Mouse (Mus musculus) gastrocnemius, postnatal 25 days (tissue): ENCODE data around the gene Cyp2d22. TPM values are rescaled to one million over a fixed set of nuclear protein-coding genes. Genes with fewer than 3 reads are reported as not detected.

Experiments used
- DNase-seq: peaks from one replicate; pipeline ENCODE4 v3.0.0; 2022
- total RNA-seq, 2 experiments: library from RNA; stranded (reverse); gene quantifications; 1 replicate in 1 of 2; 2 replicates in 1 of 2; pipeline ENCODE4 v1.2.3; 2021

The Cyp2d22 gene
- total RNA-seq, 2 experiments from 2014 or later = 11.7 to 13.3 TPM

- no peak for DNase-seq
Observed at GRCm38 (mm10) chr15:82346580-82347302, 33.3 kb downstream of the Cyp2d22 start.

- peak; percentile 96 for DNase-seq
Observed at GRCm38 (mm10) chr15:82345820-82346470, 34.1 kb downstream of the Cyp2d22 start.

GRCm38 (mm10) chr15:82344971-82345370 lies 35.1 kb downstream of the Cyp2d22 start:
- no peak for DNase-seq

GRCm38 (mm10) chr15:82343368-82344287 lies 36.4 kb downstream of the Cyp2d22 start:
- DNase-seq = no peak

GRCm38 (mm10) chr15:82342543-82342935 lies 37.5 kb downstream of the Cyp2d22 start:
- no peak for DNase-seq

- DNase-seq = no peak
Observed at GRCm38 (mm10) chr15:82341675-82342542, 38.2 kb downstream of the Cyp2d22 start.

- DNase-seq = peak; percentile 71
Observed at GRCm38 (mm10) chr15:82341036-82341501, 39.0 kb downstream of the Cyp2d22 start.

- DNase-seq = no peak
Observed at GRCm38 (mm10) chr15:82340414-82341035, 39.5 kb downstream of the Cyp2d22 start.

- no peak for DNase-seq
Observed at GRCm38 (mm10) chr15:82339634-82340254, 40.3 kb downstream of the Cyp2d22 start.

GRCm38 (mm10) chr15:82339150-82339549 lies 40.9 kb downstream of the Cyp2d22 start:
- no peak for DNase-seq

GRCm38 (mm10) chr15:82338593-82339112 lies 41.4 kb downstream of the Cyp2d22 start, which contains the start of the genes Naga, Pheta2 and Smdt1:
Gene Naga (minus strand): TSS chr15:82338925.
Gene Pheta2 (plus strand): TSS chr15:82338942.
Gene Smdt1 (plus strand): TSS chr15:82338959.
- peak; percentile 96 for DNase-seq

GRCm38 (mm10) chr15:82337875-82338274 lies 42.2 kb downstream of the Cyp2d22 start:
- DNase-seq = no peak

GRCm38 (mm10) chr15:82336629-82337028 lies 43.4 kb downstream of the Cyp2d22 start:
- no peak for DNase-seq

- DNase-seq = no peak
Observed at GRCm38 (mm10) chr15:82335194-82335593, 44.9 kb downstream of the Cyp2d22 start.

- DNase-seq = no peak
Observed at GRCm38 (mm10) chr15:82325382-82325781, 54.7 kb downstream of the Cyp2d22 start.

- no peak for DNase-seq
Observed at GRCm38 (mm10) chr15:82322195-82322594, 57.9 kb downstream of the Cyp2d22 start.
